Mouse (Mus musculus) R1 (cell line): ENCODE measurements around the gene Twnk.

Experiments
- DNase-seq: peaks from one replicate; pipeline ENCODE4 v3.0.0-alpha.2; 2018; ENCODE audit warnings: low read depth, low spot score

Gene Twnk

DNA sequence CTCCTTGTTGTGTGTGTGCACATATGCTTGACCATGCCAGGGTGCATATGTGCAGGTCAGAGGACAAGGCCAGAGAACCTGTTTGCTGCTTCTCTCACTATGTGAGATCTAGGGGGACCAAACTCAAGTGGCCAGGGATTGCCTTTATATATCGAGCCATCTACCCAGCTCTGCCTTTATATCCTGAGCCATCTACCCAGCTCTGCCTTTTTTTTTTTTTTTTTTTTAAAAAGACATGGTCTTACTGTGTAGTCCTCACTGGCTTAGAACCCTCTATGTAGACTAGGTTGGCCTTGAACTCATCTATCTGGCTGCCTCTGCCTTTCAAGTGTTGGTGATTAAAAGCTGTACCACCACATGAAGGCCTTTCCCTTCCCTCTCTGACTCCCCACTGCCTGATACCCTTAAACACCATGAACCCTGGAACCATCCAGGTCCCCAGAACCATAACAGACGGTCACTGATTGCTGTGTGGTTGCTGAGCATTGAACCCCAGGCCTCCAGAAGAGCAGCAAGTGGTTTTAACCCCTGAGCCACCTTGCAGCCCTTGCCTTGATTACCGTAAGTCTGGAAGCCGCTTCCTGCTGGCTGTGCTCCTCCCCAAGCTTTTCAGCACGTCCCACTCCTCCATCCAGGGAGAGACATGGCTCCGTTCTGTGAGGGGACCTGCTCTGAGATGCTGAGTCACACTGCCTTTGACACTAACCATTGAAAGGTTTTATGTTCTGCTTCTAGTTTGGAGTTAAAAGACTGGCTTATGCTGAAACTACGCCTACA, 1.5 kb upstream of the Twnk start:
- peak; percentile 53 for DNase-seq

DNA sequence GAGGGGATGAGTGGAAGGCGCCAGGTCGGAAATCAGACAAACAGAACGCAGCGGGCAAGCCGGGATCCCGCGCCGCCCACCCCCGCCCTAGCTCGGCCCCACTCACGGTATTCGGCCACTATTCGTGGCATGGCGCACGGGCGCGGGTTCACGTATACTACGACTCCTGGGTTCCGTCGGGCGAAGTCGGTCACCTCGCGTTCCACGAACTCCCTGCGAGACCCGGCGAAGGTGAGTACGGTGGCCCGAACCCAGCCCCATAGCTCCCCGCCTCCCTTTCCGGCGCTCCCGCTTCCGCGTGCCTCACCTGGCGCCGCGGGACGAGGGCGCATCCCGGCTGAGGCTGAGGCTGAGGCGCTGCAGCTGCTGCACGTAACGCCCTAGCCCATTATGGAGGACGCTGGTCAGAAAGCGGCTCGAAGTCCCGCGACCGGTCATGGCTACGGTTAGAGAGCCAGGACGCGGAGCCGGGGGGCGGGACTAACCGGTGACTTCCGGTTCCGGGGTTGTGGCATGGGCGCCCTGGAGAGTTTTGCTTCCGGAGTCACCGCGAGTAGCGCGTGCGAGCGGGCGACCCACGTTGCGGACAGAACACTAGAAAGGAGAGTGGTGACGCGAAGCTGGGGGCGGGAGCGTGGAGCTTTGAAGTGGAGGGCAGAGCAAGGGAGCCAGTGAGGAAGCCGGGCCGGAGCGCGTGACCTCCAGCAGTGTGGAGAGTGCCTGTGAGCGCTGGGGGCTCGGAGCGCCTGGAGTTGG, 672 bp downstream of the Twnk start, which contains the start of gene Mrpl43:
Gene Mrpl43 (minus strand): TSS at position 486 of the 756 bp plus-strand sequence.
- peak; percentile 97 for DNase-seq

DNA sequence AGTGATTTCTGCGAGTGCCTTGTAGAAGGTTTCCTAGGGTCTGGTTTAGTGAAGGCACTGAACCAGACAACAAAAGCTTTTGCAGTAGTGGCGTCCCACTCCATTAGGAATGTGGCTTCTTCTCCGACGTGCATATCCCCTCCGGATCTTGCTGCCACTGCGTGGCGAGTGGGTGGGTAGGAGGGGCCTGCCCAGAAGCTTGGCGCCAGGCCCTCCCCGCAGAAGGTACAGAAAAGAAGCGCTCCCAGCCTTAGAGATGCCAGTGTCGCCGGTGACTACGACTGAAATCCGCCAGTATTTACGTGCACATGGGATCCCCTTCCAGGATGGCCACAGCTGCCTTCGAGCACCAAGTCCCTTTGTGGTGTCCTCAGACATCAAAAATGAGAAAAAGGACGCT, 1.6 kb downstream of the Twnk start:
- peak; percentile 49 for DNase-seq

DNA sequence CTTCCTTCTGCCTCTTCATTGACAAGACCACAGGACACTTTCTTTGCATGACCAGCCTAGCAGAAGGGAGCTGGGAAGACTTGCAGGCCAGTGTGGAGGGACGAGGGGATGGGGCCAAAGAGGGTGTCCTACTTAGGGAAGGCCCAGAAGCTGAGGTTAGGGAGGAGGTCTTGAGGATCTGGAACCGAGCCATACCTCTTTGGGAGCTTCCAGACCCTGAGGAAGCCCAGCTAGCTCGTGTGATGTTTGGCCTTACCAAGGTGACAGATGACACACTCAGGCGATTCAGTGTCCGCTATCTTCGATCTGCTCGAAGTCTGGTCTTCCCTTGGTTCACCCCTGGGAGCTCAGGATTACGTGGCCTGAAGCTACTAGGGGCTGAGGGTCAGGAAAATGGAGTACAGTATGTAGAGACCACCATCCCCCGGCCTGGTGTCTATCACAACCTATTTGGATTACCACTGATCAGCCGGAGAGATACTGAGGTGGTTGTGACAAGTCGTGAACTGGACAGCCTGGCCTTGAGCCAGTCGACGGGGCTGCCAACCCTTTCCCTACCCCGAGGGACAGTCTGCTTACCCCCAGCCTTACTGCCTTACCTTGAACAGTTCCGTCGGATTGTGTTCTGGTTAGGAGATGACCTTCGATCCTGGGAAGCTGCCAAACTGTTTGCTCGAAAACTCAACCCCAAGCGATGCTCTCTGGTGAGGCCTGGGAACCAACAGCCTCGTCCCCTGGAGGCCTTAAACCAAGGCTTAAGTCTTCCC, 2.1 kb downstream of the Twnk start:
- no peak for DNase-seq

DNA sequence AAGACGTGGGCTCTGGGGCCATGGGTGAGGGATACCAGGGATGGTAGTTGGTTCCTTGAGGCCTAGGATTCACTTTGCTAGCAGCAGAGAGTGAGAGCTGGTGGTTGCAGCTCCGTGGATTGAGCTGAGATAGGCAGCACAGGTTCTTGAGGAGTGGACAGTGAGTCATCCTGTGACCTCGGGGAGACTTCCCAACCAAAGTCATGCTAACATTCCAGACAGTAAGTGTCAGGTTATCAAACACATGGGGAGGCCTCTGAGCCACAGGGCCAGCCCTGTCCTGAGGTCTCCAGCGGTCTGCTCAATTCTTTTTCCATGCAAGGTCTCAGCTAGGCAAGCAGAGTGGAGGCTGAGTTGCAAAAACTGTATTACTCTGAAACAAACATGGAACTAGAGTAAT, 5.2 kb downstream of the Twnk start:
- DNase-seq: no peak

DNA sequence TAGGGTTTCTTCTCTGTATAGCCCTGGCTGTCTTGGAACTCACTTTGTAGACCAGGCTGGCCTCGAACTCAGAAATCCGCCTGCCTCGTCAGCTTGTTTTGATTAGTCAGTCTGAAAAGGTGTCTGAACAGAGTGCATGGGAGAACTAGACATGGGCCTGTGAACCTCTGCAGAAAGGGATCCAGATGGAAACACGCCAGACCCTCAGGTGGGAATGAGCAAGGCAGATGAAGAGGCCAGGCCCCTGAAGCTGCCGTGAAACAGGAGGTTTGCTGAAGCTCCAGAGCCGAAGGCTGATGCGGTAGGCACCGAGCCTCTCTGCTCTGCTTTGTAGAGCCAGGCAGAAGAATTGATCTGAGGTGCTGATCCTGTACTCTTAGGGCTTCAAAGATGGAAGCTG, 6.8 kb downstream of the Twnk start:
- DNase-seq: no peak

DNA sequence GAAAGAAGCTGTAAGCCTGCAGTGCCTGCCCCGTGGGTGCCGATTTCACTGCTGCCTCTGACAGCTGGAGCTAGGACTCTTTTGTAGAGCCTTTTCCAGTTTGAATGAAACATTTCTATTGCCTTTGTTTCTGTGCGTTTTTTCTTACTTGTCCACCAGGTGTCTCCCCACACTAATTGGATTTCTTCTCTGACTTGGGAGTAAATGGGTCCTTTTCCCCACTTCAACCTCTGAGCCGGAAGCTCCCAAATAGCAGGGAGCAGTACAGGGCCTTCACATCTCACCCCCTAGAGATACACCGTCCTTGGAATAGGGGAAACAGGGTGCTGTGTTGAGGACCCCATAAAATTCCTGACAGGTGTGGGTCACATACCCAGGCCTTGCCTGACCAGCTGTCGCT, 7.2 kb downstream of the Twnk start:
- DNase-seq: peak; percentile 67

DNA sequence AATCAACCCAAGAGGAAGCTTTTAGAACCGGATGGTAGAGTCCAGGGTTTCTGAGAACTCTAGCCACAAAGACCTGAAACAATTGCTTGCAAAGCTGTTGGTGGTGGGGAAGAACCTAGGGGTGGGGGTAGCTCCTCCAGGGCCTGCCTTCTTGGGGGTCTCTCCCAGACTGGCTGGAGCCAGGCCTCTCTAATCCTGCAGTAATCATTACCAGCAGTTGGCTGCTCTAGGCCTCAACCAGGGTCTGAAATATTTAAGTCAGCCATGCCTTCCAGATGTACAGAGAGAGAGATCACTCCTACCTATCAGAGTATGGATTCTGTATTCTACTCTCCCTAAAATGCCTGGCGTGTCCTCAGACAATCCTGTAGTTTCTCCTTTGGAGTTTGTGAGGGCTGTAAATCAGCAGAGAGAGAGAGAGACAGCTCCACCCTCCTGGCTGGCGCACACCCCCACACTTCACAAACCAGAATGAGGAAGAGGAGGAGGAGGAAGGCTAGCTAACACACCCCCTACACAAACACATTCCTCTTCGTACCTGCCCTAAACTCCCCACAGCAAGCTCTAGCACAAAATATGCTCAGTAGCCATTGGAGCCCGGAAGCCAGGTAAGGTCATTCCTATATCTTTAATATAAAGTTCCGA, 8.2 kb downstream of the Twnk start:
- no peak for DNase-seq

DNA sequence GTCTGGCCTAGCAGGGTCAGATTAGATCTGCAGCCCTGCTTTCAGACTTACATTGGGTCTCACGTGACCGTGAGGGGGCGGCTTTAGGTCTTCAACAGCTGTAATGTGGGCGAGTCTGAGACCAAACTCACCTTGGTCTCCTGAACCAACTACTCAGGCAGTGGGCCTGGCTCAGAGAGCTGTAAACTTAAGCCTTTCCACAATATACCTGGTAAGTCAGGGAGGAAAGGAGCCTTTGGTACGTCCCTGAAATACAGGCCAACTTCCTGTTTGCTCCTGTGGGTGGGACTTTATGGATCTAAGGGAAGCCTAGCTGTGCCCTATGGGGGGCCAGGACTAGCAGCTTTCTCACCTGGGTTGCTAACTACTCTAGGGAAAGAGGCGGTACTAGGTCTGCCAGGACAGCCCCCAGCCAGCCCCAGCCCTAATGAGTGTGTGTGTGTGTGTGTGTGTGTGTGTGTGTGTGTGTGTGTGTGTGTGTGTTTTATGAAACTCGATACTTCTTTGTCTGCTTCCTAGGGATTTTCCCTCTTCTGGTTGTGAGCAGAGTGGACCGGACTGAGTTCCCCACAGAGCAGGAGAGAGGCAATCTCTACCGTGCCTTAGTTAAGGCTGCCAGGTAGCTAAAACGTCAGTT, 9.0 kb downstream of the Twnk start, which contains the start of gene Lzts2:
Gene Lzts2 (plus strand): TSS at position 80 of the 637 bp plus-strand sequence.
- peak; percentile 72 for DNase-seq

DNA sequence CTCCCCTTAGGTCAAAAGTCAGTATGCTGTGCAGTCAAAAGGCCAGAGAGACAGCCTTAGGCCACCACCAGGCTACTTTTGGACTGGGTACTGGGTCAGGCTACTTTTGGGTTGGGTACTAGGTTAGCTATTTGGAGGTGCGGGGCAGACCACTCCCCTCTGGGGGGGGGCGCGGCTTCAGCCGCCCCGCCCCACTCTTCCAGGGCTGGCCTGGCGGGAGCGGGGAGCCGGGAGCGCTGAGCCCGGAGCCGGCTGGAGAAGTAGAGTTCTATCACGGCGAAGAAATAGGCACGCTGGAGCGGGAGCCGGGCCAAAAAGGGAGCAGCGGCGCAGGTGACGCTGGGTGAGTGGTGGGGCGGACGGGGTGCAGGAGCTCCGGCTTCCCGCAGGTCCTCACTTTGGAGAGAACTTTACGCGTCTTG, 9.5 kb downstream of the Twnk start:
- peak; percentile 71 for DNase-seq

DNA sequence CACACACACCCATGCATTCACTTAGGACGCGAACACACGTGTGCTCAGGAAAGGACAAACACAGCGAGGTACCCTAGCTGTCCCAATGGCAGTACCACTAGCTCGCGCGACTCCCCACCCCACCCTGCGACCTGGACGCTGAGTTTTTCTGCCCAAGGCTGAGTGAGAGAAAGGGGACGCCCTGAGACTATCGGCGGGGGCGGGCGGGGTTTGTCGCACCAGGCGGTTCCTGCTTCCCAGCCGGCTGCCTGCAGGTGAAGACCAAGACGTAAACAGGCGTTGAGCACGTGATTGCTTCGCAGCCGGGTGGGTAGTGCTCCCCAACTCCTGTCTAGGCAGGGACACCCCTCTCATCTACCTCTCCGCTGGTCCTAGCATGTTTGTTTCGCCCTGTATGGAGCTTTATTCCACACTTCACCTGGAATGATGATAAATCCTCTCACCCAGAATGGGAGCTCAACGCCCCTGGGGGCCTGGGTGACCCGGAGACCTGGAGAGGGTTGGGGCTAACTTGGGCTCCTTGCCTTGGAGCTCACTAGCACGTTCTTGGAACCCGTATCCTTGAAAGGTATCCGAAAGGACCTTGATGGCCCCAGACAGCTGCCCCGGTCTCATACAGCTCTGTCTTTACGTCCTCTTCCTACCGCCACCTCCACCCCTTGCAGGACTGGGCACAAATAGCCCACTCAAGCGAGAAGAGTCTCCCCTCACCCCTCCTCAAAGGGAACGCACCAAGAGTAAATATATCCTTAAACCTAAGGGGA, 10.2 kb downstream of the Twnk start:
- peak; percentile 66 for DNase-seq

DNA sequence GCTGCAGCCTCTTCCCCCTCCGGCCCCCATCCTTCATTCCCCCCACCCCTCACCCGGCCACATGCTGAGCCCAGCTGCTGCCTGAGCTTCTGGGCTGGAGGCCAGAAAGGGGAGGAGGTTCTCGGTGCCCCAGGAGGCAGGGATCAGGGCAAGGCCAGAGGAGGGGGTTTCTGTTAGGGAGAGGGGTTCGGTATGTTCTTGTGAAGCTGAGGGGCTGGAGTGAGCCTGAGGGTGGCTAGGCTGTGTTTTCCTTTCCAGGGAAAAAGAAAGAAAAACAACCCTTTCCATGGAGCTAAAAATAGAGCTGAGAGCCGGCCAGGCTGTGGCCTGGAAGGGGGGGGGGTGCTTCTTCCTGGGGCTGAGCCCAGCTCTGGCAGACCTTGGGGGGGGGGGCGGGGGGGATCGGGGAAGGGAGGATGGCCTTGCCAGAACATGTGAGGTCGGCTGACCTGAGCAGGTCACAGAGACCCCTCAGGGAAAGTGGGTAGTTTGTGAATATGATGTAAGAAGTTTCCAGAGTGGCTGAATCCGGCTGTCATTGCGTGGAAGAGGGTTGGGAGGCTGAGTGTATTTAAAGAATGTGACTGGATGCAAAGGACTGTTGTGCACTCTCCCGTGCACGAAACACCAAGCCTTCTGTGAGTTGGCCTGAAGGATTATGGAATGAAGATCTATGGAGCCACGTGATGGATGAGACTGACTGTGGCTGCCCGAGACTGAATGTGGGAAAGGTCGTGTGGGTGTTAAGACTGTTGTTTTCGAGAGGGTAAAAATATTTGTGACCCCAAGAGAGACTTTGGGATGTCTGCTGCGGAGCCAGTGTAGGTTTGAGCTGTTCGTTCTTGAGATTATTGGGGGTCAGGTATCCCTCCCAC, 11.1 kb downstream of the Twnk start:
- DNase-seq: peak; percentile 53

DNA sequence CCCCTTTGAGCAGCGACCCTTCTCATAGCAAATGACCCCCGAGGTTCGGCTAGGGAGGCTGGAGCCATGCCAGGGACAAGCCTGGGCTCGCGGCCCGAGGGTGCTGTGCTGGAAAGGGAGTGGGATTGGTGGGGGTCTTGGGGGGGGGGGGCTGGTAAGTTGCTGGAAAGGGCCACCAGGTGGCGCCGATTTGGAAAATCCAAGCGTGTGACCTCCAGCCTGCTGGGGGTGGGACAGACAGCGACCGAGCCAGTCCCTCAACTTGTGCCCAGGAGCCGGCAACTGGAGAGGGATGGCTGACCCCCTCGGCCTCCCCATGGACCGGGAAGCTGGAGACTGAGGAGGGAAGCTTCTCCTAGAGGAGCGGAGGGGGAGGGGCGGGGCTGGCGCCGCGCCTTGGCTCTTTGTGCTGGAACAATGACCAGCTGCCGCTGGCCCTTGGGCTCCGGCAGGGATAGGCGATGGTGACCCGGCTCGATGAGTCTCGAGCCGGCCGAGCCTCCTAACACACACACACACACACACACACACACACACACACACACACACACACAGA, 11.8 kb downstream of the Twnk start:
- peak; percentile 68 for DNase-seq

DNA sequence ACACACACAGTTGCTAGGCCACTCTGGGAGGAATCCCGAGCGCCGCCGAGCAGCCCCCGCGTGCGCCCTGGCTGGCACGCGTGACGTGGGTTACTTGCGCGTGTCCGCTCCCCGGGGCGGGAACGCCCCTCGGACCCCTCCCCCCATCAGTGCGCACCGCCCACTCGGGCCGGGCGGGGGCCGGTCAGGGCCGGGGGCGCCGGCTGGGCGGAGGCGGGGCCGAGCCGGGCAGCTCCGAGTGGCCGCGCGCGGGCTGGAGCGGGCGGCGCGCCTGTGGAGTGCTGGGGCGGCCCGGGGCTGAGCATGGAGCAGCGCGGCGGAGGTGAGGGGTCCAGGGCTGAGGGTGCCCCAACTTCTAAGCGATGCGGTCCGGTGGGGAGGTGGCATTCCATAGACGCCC, 12.4 kb downstream of the Twnk start:
- no peak for DNase-seq

DNA sequence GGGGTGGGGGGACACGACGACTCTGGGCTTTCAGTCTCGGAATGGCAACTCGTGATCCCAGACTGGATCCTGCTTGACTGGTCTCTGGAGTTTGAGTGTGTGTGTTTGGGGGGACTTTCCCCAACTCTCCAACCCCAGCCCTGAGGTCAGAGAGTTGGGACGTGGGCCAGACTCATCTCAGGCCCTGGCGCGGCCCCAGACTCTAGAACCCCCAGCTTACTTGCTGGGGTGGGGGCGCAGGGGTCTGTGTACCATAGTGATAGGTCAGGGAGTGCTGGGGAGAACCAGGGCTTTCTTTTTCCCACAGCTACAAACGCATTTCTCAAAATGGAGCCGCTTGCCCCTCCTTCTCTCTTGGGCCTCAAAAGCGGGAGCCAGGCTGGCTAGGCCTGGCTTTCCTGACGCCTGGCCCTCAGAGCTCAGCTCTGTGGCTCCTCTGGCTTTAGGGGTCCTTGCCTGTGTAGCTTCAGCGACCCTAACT, 12.9 kb downstream of the Twnk start:
- DNase-seq: no peak

DNA sequence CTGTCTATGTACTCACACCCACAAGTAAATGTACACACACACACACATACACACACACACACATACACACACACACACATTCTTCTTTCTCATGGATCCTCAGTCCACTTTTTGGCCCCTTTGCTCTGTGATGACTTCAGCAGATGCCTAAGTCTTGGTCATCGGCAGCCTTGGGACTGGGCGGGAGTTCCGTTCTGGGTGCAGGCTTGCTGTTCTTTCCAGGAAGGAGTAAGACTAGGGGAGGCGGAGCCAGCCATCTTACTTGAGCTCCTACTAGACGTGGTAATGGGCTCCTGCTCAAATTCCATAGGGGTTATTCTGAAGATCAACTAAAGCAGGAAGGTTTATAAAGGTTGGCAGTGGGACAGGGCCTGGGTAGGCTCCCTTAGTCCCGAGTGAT, 14.9 kb downstream of the Twnk start:
- no peak for DNase-seq

DNA sequence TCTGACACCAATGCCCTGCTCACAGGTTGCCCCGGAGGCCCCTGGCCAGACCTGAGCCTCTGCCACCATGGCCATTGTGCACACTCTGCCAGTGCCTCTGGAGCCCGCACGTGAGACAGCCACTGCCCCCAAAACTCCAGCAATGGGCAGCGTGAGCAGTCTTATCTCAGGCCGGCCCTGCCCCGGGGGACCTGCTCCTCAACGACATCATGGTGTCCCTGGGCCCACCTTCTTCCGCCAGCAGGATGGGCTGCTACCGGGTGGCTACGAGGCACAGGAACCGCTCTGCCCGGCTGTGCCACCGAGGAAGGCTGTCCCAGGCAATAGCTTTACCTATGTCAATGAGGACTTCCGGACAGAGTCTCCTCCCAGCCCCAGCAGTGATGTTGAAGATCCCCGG, 15.9 kb downstream of the Twnk start:
- no peak for DNase-seq

DNA sequence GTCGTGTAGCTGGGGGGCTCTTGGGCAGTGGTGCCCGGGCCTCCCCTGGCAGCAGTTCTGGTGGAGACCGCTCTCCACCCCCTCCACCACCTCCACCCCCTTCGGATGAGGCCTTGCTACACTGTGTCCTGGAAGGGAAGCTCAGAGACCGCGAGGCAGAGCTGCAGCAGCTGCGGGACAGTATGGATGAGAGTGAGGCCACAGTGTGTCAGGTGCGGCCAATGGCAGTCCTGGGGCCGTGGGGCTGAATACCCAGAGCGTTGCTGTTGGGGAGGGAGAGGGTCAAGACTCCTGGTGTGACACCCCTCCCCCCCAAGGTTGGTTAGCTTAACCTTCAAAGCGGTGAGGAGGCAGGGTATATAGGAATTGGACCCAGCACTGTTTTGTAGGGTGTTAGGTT, 18.5 kb downstream of the Twnk start:
- no peak for DNase-seq

DNA sequence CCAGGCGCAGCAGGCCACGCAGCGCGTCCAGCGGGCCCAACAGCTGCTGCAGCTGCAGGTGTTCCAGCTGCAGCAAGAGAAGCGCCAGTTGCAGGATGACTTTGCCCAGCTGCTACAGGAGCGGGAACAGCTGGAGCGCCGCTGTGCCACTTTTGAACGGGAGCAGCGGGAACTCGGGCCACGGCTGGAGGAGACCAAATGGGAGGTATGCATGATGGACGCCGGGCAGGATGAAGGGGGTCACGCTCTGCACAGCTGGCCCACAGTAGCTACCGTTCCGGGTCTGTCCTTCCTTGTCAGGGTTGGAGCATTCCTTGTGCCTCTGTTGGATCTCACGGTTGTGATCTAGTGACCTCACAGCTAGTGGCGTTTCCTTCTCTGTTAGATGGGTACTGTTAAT, 19.3 kb downstream of the Twnk start:
- no peak for DNase-seq
